Mouse (Mus musculus) cerebellum, adult 2 months (tissue): ENCODE results near the gene Igsf11.

Experiments
- CTCF ChIP-seq: fragments of 200-500 bp; IDR thresholded peaks from 2 replicates; pipeline ENCODE4 v1.5.1; 2011; ENCODE audit warnings: low read depth, mild to moderate bottlenecking, control low read depth, low read length, moderate library complexity, borderline replicate concordance; ENCODE audit not compliant: insufficient read depth
- POLR2A ChIP-seq: fragments of 200-500 bp; IDR thresholded peaks from 2 replicates; pipeline ENCODE4 v1.6.1; 2011; ENCODE audit warnings: low read length, control low read depth, borderline replicate concordance; ENCODE audit not compliant: insufficient read depth

DNA sequence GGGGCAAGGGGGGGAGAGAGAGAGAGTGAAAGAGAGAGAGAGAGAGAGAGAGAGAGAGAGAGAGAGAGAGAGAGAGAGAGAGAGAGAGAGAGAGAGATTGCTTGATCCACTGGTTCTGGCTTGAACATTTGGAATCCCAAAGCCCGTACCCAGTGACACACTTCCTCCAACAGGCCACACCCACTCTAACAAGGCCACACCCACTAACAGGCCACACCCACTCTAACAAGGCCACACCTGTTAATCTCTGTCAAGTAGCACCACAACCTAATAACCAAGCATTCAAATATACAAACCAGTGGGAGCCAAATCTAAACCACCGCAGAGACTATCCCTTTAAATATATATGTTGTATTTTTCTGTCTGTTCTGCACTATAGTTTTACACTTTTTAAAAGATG is 166.4 kb downstream of the Igsf11 start:
- TF ChIP-seq POLR2A (no peak), CTCF (no peak)
